Mouse (Mus musculus): ENCODE data around the gene Ptchd4. TPM values are rescaled to one million over a fixed set of nuclear protein-coding genes. Genes with fewer than 3 reads are reported as not detected.

Gene Ptchd4
- polyA plus RNA-seq (2015; fragmentation: Nextera tagmentation; extraction: Ambion mirVana): 0.08 and 0.10 TPM in 2 replicates

- no peak for DNase-seq (ENCODE audit: low spot score)
These were observed at the start of gene Ptchd4 for GRCm38 (mm10) chr17:42315669-42316611. Gene Ptchd4 (plus strand): TSS chr17:42315947.

DNA sequence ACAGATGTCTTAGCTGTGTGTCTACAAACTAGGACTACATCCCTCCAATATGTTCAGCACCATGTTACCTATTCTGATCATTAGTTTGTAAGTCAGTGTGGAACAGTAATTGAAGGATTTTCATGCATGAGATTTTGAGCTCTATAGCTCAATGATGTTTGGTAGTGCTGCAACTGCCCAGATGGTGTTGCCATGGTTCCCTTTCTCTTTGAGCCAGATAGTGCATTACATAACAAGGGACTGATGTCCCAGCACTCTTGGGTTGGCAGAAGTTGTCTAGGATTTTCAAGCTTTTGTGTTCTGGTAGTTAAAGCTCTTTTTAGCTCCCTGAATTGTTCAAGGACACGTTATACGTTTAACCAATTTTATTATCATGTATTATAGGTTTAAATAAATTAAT is 38.9 kb upstream of the Ptchd4 start:
- no peak for DNase-seq (ENCODE audit: low spot score)

- no peak for DNase-seq (ENCODE audit: low spot score)
These were observed 31.4 kb upstream of the Ptchd4 start for GRCm38 (mm10) chr17:42284391-42284790.

GRCm38 (mm10) chr17:42286255-42286654 is 29.5 kb upstream of the Ptchd4 start:
- DNase-seq (ENCODE audit: low spot score): no peak

DNA sequence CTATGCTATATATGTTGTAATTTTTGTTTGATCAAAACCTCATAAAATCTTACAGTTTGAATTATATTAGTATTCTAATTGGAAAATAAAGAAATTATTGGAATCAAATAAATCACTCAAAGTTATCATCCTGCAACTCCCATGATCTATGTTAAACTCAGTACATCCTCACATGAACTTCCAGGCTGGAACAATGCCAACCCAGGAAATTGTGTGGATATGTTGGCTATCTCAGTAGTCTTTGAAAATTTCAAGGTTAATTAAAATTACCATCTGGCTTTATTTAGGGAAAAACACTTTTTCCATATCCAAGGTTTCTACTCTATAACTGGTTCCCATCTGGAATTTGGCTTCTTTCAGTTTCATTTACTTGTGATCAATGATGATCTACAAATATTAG is 25.4 kb upstream of the Ptchd4 start:
- no peak for DNase-seq (ENCODE audit: low spot score)

GRCm38 (mm10) chr17:42291793-42292192 is 24.0 kb upstream of the Ptchd4 start:
- DNase-seq (ENCODE audit: low spot score): no peak

- no peak for DNase-seq (ENCODE audit: low spot score)
These were observed 17.8 kb upstream of the Ptchd4 start for GRCm38 (mm10) chr17:42297986-42298385.

DNA sequence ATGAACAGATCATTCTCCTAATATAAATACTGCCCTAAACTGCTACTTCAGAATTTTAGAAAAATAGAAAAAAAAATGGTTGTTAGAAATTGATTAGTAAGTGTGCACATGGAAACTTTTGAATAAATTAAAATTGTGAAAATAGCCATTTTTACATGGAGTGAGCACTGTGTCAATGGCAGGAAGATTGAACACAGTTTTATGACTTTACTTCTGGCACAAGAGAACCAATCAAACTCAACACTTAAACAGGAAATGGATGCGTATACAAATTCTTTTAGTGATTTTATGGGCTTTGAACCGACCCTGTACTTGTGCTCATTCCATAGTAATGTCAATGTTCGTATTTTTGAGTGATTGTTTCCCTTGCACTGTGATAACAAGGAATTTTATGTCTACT is 16.1 kb upstream of the Ptchd4 start:
- no peak for DNase-seq (ENCODE audit: low spot score)

DNA sequence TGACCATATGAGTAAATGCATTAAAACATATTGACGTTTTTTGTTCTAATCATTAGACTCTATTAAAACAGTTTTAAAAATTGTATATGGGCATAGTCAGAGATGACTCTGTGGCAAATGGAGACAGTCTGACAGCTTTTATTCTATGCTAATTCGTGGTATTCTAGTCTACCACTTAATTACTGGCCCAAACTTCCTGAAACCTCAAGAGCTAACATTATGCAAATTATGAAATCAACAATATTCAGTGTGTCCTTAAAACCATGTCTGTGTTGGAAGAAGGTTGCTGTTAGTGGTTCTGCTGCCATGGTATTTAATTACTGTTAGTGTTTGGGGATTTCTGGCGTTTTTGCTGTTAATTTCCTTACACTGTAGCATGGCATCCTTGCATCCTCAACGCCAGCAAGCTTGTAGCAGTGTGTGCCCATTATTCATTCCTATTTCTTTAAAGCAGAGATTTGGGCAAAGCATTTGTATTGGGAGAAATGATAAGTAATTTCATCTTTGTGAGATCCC is 12.6 kb upstream of the Ptchd4 start:
- DNase-seq (ENCODE audit: low spot score): no peak

- DNase-seq (ENCODE audit: low spot score): no peak
These were observed 11.5 kb upstream of the Ptchd4 start for GRCm38 (mm10) chr17:42304262-42304661.

DNA sequence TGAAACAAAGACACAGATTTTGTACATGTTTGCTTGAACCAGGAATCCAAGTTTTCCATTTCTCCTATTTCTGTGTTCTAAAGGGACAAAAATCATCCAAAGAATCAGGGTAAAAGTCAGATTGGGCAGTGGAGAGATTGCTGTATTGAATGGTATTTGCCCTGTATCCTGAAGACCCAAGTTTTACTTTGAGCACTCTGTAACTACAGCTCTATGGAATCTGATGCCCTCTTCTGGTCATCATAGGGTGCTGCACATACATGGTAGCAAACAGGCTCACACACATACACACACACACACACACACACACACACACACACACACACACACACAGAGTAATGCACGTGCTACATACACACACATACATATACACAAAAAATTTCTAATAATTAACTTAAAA is 8.7 kb upstream of the Ptchd4 start:
- DNase-seq (ENCODE audit: low spot score): no peak

- DNase-seq (ENCODE audit: low spot score): no peak
These were observed 5.6 kb upstream of the Ptchd4 start for GRCm38 (mm10) chr17:42310136-42310535.

DNA sequence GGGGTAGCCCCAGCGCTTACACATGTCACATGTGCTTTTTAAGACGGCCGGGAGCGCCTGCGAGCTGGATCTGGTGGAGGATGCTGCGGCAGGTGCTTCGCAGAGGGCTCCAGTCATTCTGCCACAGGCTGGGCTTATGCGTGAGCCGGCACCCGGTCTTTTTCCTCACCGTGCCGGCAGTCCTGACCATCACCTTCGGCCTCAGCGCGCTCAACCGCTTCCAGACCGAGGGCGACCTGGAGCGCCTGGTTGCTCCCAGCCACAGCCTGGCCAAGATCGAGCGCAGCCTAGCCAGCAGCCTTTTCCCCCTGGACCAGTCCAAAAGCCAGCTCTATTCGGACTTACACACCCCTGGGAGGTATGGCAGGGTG is 850 bp downstream of the Ptchd4 start:
- DNase-seq (ENCODE audit: low spot score): no peak

DNA sequence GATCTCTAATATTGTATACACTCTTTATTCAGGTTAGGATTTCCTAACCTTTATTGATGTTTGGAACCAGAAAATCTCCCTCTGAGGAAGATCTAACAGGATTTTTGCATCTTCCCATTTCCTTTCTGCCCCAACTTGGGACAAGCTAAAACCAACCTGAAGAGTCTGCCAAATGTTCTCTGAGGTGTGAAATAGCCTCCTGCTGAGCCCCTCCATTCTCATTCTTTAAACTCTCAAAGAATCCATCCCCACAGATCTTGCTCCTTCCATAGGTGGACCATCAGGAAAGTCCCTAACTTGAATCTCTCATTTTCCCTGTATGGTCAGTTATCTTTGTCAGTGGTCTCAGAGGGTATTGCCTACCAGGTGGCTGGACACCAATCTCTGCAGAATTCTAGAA is 20.0 kb downstream of the Ptchd4 start:
- no peak for DNase-seq (ENCODE audit: low spot score)

- DNase-seq (ENCODE audit: low spot score): no peak
These were observed 20.8 kb downstream of the Ptchd4 start for GRCm38 (mm10) chr17:42336571-42336970.

DNA sequence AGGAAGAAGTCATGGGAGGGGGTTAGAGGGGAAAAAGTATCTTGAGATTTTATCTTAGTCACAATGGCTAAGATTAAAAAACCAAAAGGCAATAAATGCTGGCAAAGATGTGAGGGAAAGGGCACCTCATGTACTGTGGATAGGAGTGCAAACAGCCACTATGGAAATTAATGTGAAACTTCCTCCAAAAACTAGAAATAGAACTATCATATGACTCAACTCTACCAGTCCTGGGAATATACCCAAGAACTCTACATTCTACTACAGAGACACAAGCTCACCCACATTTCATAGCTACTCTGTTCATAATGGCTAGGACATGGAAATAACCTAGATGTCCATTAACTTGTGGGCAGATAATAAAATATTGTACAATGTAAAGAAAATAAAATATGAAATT is 30.3 kb downstream of the Ptchd4 start:
- DNase-seq (ENCODE audit: low spot score): no peak

- DNase-seq (ENCODE audit: low spot score): no peak
These were observed 42.7 kb downstream of the Ptchd4 start for GRCm38 (mm10) chr17:42358481-42358880.

DNA sequence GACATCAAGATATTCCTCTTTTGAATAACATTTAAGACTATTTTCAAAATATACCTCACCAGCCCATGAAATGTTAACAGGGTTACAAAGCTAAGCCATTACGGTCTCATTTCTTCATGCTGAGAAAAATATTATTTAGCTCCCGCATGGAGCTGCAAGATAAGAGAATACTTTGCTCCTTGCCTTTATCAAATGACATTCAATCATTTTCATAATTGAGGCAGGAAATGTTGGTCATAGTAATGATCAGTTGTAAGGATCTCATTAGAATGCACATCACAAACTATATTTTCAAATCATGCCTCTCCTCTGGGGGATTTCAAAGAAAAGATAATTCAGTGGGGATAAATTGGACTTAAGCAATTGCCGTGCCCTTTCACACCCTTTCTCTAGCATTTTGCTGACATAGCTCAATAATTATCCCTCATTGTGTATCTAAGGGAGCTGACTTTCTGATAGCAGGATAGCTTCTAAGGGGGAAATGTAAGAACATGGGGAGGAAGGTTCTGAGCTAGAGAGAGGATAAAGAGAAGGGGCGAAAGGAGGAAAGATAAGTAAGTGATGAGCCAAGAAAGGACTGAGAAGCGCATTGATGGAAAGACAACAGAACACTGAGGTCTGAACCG is 47.5 kb downstream of the Ptchd4 start:
- no peak for DNase-seq (ENCODE audit: low spot score)

DNA sequence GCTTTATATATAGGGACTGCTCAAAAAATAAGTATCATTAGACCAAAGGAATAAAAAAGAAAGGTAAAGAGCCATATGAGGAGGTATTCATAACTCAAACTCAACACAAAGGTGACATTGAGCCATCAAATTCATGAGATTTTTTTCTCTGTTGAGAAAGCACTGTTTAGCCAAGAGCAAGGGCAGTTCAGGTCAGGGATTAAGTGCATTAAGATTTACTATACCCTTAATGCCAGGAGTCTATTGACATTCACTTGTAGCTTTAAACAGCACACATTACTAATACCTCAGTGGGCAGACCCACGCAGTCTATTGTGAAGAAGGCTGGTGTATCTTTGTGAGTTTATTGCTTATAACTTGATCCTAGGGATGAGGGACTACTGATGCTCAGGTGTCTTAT is 49.0 kb downstream of the Ptchd4 start:
- no peak for DNase-seq (ENCODE audit: low spot score)

DNA sequence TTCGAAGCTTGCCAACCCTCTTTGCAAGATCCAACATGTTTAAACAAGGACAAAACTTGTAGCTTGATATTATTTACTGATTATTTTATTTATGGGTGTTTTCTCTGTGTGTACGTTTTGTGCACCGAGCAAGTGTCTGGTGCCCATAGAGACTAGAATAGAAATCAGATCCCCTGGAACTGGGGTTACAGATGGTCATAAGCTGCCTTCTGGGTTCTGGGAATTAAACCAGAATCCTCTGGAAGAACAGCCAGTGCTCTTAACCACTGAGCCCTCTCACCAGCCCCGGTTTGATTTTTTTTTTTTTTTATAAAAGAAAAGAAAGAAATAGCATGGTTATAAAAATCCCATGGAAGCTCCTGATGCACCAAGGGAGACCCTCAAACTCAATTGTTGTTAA is 59.1 kb downstream of the Ptchd4 start:
- no peak for DNase-seq (ENCODE audit: low spot score)

DNA sequence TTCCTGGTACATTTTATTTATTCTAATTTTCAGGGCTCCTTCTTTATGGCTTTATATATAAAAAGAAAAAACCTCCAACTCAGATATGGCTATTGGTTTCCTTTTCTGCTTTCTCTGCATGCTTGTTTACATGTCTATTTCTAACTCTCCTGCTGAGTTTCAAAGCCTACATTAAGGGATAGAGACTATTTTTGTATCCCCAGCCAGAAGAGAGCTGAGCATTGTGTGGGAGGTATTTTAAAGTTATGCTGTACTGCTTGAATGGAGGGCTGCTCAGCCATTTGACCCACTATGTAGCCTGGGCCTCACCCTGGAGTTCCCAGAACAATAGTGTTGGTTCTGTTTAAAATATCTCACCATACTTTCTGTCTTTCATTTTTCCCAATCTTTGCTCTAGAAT is 77.3 kb downstream of the Ptchd4 start:
- DNase-seq (ENCODE audit: low spot score): no peak

DNA sequence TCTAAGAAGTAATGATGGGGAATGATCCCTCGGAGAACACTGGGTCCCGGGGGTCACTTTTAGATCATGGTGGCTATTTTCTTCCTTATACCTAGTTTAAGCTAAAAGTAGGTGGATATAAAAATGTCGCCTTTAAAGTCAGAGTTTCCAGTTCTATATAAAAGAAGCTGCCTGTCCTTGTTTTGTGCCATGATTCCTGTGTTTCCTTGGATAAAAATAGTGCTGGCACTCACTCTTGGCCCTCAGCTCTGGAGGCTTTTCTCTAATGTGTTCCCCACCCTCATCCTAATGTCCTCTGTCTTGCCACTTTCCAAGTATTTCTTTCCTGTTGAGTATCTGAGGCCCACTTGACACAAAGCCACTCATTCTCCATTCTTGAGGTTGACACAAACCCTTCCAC is 79.6 kb downstream of the Ptchd4 start:
- no peak for DNase-seq (ENCODE audit: low spot score)

DNA sequence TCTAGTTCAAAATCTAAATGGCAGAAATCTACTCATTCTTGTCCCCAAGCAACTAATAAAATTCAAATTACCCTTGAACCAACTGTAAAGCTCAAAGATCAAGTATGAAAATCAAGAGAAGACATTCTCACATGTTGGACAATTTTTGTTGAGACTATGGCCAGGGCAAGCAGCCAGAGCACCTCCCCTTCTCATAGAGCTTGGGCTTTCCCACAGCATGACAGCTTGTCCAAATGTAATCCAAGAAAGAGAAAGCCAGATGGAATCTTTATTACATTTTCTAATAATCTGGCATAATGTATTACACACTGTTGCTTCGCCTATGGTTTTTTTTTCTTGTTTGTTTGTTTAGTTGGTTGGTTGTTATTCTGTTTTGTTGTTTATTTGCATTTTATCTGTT is 102.7 kb downstream of the Ptchd4 start:
- DNase-seq (ENCODE audit: low spot score): no peak

Measured in thymus, postnatal 0 days (tissue).